17 mouse cellular contexts compared by ENCODE assay signal in genomic region chr12:7587501-7587900, GRCm38 (mm10).
DNase-seq lines count a peak whose midpoint lies in the region; ATAC-seq and TF ChIP-seq lines count a peak whose summit lies in the region.
"Had no signal": no experiment of that assay in that cellular context is flagged by ENCODE, and none has a peak within 500 bp of the region (broad histone marks: within the 10 kb centered on the region; RNA-seq: fewer than 3 reads in every experiment).

No protein-coding gene starts in this region.

- H3K27ac ChIP-seq in cerebellum, adult 2 months (ENCODE audit: insufficient read depth, low read length), result no peak overlapping the region
- H3K27ac ChIP-seq in limb, embryonic 13.5 days, result no peak overlapping the region
- no peak overlapping the region for H3K27ac ChIP-seq in limb, embryonic 10.5 days
- H3K27ac ChIP-seq: embryonic facial prominence, embryonic 10.5 days; embryonic facial prominence, embryonic 12.5 days; forebrain, embryonic 13.5 days; forebrain, embryonic 15.5 days had no signal

- no peaks in the 10 kb centered on the region for H3K27me3 ChIP-seq in cerebellum, adult 2 months (ENCODE audit: control insufficient read depth, insufficient read depth, low read length)
- H3K27me3 ChIP-seq in limb, embryonic 13.5 days, result no peaks in the 10 kb centered on the region
- H3K27me3 ChIP-seq in limb, embryonic 10.5 days (ENCODE audit: low read depth, poor library complexity, severe bottlenecking), result no peaks in the 10 kb centered on the region
- H3K27me3 ChIP-seq: embryonic facial prominence, embryonic 12.5 days; forebrain, embryonic 13.5 days; forebrain, embryonic 15.5 days had no signal

- TF ChIP-seq CTCF in cerebellum, adult 2 months (IDR thresholded peaks at IDR 0.05; ENCODE audit: borderline replicate concordance, insufficient read depth, low read depth, low read length), result no peak

- no peaks in the 10 kb centered on the region for H3K4me1 ChIP-seq in cerebellum, adult 2 months (ENCODE audit: control insufficient read depth, insufficient read depth, low read length)
- no peaks in the 10 kb centered on the region for H3K4me1 ChIP-seq in limb, embryonic 13.5 days
- no peaks in the 10 kb centered on the region for H3K4me1 ChIP-seq in limb, embryonic 10.5 days
- H3K4me1 ChIP-seq: embryonic facial prominence, embryonic 10.5 days; embryonic facial prominence, embryonic 12.5 days; forebrain, embryonic 13.5 days; forebrain, embryonic 15.5 days had no signal

- H3K9me3 ChIP-seq in limb, embryonic 13.5 days, result no peaks in the 10 kb centered on the region
- H3K9me3 ChIP-seq in limb, embryonic 10.5 days (replicated peaks), result no peaks in the 10 kb centered on the region
- H3K9me3 ChIP-seq: embryonic facial prominence, embryonic 10.5 days; embryonic facial prominence, embryonic 12.5 days; forebrain, embryonic 13.5 days; forebrain, embryonic 15.5 days had no signal

- H3K36me3 ChIP-seq in limb, embryonic 13.5 days, result no peaks in the 10 kb centered on the region
- no peaks in the 10 kb centered on the region for H3K36me3 ChIP-seq in limb, embryonic 10.5 days
- H3K36me3 ChIP-seq: embryonic facial prominence, embryonic 10.5 days; embryonic facial prominence, embryonic 12.5 days; forebrain, embryonic 15.5 days had no signal

- H3K4me3 ChIP-seq in cerebellum, adult 2 months (replicated peaks; ENCODE audit: insufficient read depth, low read depth, low read length), result no peak overlapping the region
- no peak overlapping the region for H3K4me3 ChIP-seq in limb, embryonic 13.5 days
- H3K4me3 ChIP-seq in limb, embryonic 10.5 days, result no peak overlapping the region
- H3K4me3 ChIP-seq: embryonic facial prominence, embryonic 10.5 days; embryonic facial prominence, embryonic 12.5 days; forebrain, embryonic 13.5 days; forebrain, embryonic 15.5 days had no signal

- H3K9ac ChIP-seq in limb, embryonic 13.5 days, result no peak overlapping the region
- H3K9ac ChIP-seq: embryonic facial prominence, embryonic 12.5 days; forebrain, embryonic 13.5 days; forebrain, embryonic 15.5 days; forebrain, postnatal 0 days had no signal

- TF ChIP-seq POLR2A in cerebellum, adult 2 months (IDR thresholded peaks at IDR 0.05; ENCODE audit: borderline replicate concordance, insufficient read depth, low read length), result no peak

- DNase-seq in cerebellum, postnatal 14 days, result peak; percentile 60 to 64
- DNase-seq in cerebellum, postnatal 36 days, result peak; percentile 4 to 7
- DNase-seq in cerebellum, adult 2 months, result no peak
- no peak for DNase-seq in limb, embryonic 10.5 days (ENCODE audit: low spot score)
- DNase-seq in lung, adult 18-20 months, result no peak
- DNase-seq: adrenal gland, adult 2 months; adrenal gland, postnatal 10 days; adrenal gland, postnatal 25 days; cerebellum, adult 11 months; cerebellum, adult 18-20 months; forebrain, postnatal 0 days had no signal

- no peak overlapping the region for H3K4me2 ChIP-seq in limb, embryonic 13.5 days (replicated peaks)
- H3K4me2 ChIP-seq: embryonic facial prominence, embryonic 12.5 days; forebrain, embryonic 13.5 days; forebrain, embryonic 15.5 days had no signal

- ATAC-seq in cerebellum, adult (ENCODE audit: insufficient number of reproducible peaks, low FRiP score, low TSS enrichment), result no peak
- peak; percentile 15; the same call in 1 of the 2 replicates for ATAC-seq in limb, embryonic 13.5 days (ENCODE audit: low FRiP score, low read depth)
- ATAC-seq: forebrain, embryonic 13.5 days; forebrain, embryonic 15.5 days; forebrain, postnatal 0 days had no signal

Comparison
In these comparisons a context has a peak if more than half of its experiments do, and no peak if none do; other contexts are left out.
1. DNase-seq: peak in cerebellum, postnatal 14 days (2 of 2) and cerebellum, postnatal 36 days (2 of 2); none in cerebellum, adult 2 months (0 of 2), limb, embryonic 10.5 days (single experiment) and lung, adult 18-20 months (0 of 2).